Mouse (Mus musculus) mesoderm, embryonic 11.5 days (tissue): ENCODE data around the gene Rb1.

ENCODE experiments used
- DNase-seq: peaks from one replicate; pipeline ENCODE4 v3.0.0-alpha.2; 2012; ENCODE audit warnings: low read depth, low spot score

Rb1 gene

GRCm38 (mm10) chr14:73336316-73337080 lies 10.9 kb upstream of the Rb1 start:
- DNase-seq: no peak

GRCm38 (mm10) chr14:73334926-73335805 lies 9.5 kb upstream of the Rb1 start:
- no peak for DNase-seq

DNA sequence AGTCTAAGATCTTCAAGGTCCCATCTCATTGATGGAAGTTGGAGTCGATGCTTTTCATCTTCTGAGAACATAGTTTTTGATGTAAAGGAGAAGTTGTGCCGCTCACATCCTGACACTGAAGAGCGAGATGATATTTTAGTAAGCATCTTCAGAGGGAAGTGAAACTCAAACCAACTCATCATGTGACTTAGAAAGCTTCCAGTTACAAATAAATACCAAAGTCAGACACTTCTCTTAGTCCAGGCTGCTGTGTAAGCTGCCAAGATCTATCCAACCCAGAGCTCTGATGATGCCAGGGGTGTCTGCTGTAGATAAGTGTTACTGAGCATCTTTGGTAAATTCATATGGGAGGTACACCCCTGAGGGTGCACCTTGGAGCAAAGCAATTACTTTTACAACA lies 8.3 kb upstream of the Rb1 start:
- no peak for DNase-seq

DNA sequence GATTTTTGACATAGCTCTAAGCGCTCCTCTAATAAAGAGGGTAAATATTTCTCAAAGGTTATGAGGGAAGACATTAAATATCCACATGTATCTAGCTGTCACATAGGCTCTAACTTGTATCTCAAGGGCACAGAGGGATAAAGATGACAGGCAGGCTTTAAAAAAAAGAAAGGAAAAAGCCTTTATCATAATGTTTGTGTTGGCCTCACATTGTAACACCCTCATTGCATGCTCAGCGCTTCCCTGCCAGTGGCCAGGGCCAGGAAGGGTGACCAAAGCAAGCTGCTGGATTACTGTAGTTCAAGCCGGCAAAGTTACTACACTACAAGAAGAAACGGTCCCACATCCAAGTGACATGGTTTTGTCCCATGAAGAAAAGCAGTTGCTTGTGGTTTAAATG lies 5.8 kb upstream of the Rb1 start:
- DNase-seq: no peak

DNA sequence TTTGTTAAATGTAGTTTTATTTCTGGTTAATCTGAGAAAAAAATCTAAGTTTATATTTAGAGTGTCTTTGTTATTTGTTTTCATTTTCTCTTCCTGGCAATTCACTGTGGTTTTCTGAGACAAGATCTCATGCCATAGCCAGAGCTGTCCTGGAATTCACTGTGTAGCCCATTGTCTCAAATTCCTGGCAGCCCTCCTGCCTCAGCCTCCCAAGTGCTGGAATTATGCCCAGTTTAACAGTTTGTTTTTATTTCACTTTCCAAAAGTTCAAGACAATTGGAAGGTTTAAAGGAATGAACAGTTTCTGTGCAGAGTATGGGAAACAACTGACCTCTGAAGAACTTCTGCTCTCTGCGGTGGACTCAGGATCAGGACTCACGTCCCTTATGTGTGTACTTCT lies 4.2 kb upstream of the Rb1 start:
- DNase-seq: no peak

GRCm38 (mm10) chr14:73326511-73326910 lies 889 bp upstream of the Rb1 start:
- no peak for DNase-seq

DNA sequence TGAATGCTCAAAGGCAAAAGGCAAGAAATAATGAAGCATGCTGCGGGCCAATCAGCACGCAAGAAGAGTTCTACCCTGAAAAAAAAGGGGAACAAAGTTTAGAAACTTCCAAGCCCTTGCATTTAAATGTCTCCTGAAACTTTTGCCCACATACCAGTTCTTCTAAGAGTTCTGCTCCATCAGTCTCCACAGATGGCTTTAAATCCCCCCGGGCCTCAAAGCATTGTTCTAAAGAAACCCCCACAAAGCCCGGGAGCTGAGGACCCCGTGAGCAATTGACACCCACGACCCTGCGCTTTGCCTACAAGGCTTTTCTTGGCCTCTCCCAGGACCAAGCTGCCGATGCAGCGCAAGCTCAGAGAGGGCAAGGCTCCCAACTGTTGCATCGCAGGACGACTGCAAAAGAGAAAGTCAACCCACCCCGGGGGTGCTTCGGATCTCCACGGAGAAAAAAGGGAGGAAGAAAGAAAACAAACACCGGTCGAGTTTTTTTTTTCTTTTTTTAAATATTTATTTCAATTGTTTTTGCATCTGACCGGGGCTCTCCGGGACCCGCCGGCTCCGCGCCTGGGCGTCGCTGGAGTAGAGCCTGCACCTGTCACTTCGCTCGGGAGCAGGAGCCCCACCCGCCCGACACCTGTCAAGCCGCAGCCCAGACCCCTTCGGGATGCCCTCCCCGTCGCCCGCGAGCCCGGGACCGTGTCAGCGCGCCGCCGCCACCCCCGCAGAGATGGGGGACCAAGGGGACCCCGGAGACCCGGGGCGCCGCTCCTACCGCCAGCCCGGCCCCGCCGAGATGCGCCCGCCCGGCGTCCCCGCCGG lies 777 bp downstream of the Rb1 start:
- peak; percentile 44 for DNase-seq

- DNase-seq: no peak
Observed at GRCm38 (mm10) chr14:73323965-73324364, 1.7 kb downstream of the Rb1 start.

DNA sequence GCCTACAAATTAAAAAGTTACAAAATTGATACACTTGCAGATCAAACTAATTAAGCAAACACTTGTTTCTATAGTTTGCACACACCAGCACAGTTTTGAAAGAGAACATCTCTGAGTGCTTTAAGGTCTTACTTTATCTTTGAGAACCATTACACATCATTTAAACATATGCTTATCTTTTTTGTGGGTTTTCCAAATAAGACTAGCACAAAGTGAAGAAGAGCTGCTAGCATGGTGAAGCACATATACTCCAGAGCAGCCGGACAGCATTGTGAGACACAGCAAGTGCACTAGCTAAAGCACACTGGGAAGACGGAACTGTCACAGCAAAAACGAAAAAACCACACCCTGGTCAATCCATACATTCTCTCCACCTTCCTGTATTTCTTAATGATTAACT lies 3.5 kb downstream of the Rb1 start:
- DNase-seq: no peak

DNA sequence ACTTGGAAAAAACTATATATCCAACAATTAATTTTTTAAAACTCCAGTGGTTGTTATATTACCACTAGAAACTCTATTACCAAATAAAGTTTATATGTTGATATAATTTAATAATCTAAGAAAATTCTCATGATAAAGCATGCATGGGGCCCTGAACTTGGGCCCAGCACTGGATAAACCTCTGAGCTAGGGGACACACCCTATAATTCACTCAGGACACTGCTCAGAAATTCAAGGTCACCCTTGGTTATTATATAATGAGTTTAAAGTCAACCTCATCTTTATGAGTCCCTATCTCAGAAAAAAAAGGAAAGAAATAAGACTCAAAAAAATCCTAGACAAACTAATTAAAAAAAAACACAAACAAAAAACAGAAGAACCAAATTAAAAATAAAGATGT lies 8.7 kb downstream of the Rb1 start:
- no peak for DNase-seq

DNA sequence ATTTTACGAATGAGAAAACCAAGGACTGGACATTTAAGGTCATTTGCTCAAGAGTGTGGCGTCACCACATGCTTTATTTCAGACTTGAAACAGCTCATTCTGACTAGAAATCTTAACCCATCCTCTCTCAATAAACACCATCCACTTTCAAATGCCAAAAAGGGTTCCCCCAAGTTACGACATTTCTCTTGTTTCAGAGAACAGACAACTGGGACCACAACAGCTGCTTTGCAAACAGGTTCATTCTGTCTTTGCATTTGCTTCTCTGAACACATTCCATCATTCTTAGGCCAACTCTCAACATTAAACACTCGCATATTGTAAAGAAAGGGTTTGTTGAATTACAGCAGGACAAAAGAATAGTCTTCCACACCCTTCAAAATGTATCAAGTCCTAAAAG lies 11.8 kb downstream of the Rb1 start:
- DNase-seq: no peak

GRCm38 (mm10) chr14:73313396-73313795 lies 12.2 kb downstream of the Rb1 start:
- DNase-seq: peak; percentile 13

DNA sequence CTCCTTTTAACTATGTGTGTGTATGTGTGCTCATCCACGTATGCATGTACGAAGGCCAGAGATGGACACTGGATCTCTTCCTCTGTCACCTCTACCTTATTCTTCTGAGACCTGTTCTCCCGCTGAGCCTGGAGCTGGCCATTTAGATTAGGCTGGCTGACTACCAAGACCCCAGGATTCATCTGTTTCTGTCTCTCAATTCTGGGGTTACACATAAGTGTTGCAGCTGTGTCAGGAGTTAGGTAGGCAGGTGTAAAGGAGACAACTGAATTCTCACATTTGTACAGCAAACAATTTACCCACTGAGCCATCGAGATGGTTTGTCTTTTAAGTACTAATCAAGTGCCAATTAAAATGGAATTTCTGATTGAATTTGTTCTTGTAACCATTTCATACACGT lies 12.7 kb downstream of the Rb1 start:
- DNase-seq: no peak

- no peak for DNase-seq
Observed at GRCm38 (mm10) chr14:73307490-73307889, 18.1 kb downstream of the Rb1 start.

- peak; percentile 63 for DNase-seq
Observed at GRCm38 (mm10) chr14:73303193-73303592, 22.4 kb downstream of the Rb1 start.

DNA sequence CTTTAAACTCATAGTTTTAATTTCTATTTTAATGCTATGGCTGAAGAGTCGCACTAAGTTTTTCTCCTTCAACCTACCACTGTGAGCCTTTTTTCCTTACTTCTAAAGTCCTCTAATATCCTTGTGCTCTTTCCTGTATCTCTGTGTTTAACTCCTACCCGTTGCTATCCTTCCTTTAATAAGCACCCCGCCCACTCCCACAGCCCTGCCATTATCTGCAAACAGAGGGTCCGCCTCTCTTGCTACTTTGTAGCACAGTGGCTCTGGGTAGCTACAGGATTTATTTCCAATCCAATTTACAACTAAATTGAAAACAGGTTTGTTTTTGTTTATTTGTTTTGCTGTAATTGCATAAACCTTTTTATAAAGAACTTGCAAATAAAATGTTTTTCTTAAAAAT lies 23.8 kb downstream of the Rb1 start:
- DNase-seq: no peak

DNA sequence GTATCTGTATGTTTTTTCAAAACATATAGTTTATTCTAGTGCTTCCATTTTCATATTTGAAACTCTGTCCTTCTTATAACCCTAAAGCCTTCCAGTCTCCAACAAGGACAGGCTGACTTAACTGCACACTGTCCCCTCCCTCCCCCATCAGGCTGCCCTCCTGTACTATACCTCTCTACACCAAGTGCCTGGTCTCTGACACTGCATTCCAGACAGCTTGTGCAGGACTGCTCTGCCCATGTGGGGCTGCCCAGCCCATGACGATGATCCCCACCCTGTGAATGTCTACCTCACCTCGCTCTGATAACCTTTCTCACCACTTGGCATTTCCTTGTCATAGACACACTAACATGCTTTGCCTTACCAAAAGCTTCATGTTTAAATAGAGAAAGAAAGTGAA lies 30.1 kb downstream of the Rb1 start:
- no peak for DNase-seq

DNA sequence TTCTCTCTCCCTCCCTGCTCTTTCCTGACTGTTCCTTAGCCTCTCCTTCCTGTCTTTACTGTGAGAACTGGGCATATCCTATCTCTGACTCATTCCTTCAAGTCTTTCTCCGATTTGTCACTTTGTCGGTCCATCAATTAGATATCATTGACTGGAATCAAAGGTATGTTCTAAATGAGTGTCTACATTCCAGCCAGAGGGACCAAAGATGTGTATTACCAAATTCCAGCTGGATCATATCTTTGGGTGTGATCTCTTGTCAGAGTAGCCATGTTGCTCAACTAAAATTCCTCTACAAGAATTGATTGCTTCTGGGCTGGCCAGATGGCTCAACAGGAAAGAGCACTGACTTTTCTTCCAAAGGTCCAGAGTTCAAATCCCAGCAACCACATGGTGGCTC lies 32.0 kb downstream of the Rb1 start:
- no peak for DNase-seq

DNA sequence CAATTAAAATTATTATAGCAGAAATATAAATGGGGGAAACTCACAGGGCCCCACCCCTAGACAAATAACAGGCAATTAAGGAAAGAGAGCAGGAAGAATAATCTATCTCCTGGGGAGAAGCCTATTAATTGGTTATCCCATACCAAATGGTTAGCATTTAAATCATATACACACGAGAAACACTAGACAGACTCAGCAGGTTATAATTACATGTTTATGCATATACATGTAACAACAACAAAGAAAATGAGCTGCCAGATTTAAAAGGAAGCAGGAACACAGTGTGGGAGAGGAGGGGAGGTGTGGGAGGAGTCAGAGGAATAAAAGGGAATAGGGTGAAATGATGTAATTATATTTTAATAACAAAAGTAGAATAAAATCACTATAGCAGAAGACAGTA lies 33.2 kb downstream of the Rb1 start:
- DNase-seq: no peak

DNA sequence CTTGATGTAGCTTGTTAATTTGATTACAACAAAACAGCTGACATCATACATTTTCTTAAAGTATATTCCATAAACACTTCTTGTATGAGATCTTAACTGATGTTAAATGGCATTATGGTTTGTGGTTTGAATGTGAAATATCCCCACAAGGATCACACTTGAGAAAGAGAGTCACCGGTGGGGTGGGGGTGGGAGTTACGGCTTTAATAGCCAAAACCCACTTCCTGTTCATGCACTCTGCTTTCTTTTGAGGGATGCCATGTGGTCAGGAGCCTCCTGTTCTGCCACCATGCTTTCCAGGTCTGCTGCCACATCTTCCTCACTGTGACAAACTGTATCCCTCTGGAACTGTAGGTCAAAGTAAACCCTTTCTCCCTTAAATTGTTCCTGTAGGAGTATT lies 35.7 kb downstream of the Rb1 start:
- no peak for DNase-seq

DNA sequence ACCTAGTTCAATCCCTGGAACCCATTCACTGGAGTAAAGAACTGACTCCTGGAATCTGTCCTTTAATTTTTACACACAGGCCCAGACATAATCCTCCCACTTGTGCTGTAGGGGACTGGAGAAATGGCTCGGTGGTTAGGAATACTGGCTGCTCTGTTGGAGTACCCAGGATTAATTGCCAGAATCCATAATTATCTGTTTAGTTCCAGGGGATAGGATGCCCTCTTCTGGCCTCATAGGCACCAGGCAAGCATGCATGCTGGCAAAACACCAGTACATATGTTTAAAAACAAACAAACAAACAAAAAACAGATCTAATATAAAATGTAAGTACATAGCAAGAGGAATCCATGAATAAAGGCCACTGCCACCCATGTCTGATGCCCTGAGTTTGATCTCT lies 44.6 kb downstream of the Rb1 start:
- DNase-seq: no peak

DNA sequence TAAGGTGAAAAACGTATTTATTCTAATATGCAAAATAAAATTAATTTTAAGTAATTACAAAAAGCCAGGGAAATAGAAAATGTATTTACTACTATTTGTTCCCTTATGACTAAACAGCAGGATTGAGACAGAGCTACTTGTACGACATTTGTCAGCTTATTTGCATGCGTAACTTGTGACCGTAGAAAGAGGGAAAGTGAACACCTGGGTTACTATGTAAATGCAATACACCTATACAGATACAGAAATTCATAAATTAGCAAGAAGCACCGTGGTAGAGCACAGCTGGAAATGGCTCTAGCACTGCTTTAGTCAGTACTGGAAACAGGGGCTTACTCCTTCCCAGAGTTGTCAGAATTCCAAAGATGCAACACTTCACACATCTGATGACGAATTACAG lies 46.5 kb downstream of the Rb1 start:
- no peak for DNase-seq
